Mouse (Mus musculus): Measurements from ENCODE around the gene Pum1. TPM values are rescaled to one million over a fixed set of nuclear protein-coding genes. Genes with fewer than 3 reads are reported as not detected.
A peak's percentile ranks its signal among the peaks of the same experiment; 100 is the strongest.
"Not testable (repeated sequence)": the region's sequence is repeated elsewhere in the genome, so short reads cannot be mapped to it uniquely, and the experiment has no call there.

Pum1 gene
- 83.2 and 117 TPM in 2 replicates for polyA plus RNA-seq (2014; fragmentation: Nextera tagmentation; extraction: Ambion mirVana)

DNA sequence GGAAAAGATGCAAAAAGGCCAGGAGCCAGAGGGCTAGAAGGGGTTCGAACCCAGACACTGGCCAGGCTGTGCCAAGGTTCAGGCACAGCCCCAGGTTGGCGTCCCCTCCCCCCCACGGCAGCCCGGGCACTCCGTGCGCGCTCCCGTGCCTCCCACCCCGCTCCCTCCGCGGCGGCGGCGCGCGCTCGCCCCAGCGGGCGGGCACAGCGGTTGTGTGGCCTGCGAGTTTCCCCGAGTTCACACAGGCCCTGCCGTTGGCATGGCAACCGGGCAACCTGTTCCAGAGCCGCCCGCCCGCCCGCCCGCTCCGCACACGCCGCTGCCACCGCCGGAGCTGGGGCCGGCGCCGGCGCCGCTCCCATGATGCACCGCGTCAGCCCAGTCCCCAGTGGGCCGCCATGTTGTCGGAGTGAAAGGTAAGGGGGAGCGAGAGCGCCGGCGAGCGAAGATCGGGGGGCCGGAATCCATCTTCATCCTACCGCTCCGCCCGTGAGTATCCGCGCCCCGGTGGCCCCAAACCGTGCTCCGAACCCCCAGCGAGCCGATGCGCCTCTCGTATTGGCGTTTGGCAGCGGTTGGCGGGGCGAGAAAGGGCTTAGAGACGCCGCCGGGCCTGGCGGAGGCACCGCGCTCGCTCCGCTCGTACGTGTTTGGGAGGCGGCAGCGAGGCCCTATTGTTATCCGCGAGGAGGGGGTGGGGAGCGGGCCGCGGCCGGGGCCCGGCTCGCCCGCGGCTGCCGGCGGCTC is at the start of gene Pum1:
TSS of gene Pum1 (plus strand) at position 343 of the 747 bp plus-strand sequence.
- H3K36me3 ChIP-seq (ENCODE audit: control insufficient read depth, insufficient read depth, low read length) = no peaks in the 10 kb centered on the region
- peak within 1 kb of the TSS; percentile 64 for H3K4me2 ChIP-seq (replicated peaks; ENCODE audit: low read depth, low read length)
- WGBS = under 1% methylated on average over 74 of the region's 90 CpGs
- H3K27me3 ChIP-seq (ENCODE audit: control insufficient read depth, insufficient read depth, low read length) = no peaks in the 10 kb centered on the region
- peak within 1 kb of the TSS; percentile 98 for H3K27ac ChIP-seq (ENCODE audit: low read depth, low read length)
- H3K9ac ChIP-seq (ENCODE audit: low read depth, low read length) = peak within 1 kb of the TSS; percentile 98
- H3K9me3 ChIP-seq (ENCODE audit: control insufficient read depth, low read length) = no peaks in the 10 kb centered on the region
- H3K4me3 ChIP-seq (ENCODE audit: low read length) = peak within 1 kb of the TSS; percentile 94
- peaks cover 7% of the 10 kb centered on the region; the same call in 1 of the 2 replicates for H3K4me1 ChIP-seq (ENCODE audit: control insufficient read depth, insufficient read depth, low read length)
- ATAC-seq (ENCODE audit: low FRiP score, low TSS enrichment) = peak; percentile 91

DNA sequence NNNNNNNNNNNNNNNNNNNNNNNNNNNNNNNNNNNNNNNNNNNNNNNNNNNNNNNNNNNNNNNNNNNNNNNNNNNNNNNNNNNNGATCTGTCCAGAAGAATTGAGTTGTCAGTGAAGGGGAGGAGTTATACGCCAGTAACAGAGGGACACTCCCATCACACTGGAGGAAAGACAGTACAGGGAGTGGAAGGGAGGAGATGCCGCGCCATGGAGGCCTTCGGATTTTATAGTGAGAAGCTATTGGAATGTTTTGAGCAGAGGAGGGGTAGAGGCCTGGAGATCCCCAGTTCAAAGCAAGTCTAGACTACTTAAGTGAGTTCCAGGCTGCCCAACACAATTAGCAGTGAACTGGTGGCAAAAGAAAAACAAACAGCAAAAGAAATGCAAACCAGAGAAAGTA is 33.7 kb upstream of the Pum1 start:
- H3K9me3 ChIP-seq (ENCODE audit: control insufficient read depth, low read length) = no peaks in the 10 kb centered on the region
- H3K4me2 ChIP-seq (replicated peaks; ENCODE audit: low read depth, low read length) = peak overlapping the region; percentile 33
- WGBS = 6% methylated on average over 4 of the region's 4 CpGs
- no peaks in the 10 kb centered on the region for H3K4me1 ChIP-seq (ENCODE audit: control insufficient read depth, insufficient read depth, low read length)
- no peaks in the 10 kb centered on the region for H3K36me3 ChIP-seq (ENCODE audit: control insufficient read depth, insufficient read depth, low read length)
- H3K27me3 ChIP-seq (ENCODE audit: control insufficient read depth, insufficient read depth, low read length) = no peaks in the 10 kb centered on the region
- no peak overlapping the region for H3K9ac ChIP-seq (ENCODE audit: low read depth, low read length)
- peak; percentile 82 for ATAC-seq (ENCODE audit: low FRiP score, low TSS enrichment)
- H3K27ac ChIP-seq (ENCODE audit: low read depth, low read length) = peak overlapping the region; percentile 68; the same call in 1 of the 2 replicates
- peak overlapping the region; percentile 15; the same call in 1 of the 2 replicates for H3K4me3 ChIP-seq (ENCODE audit: low read length)

DNA sequence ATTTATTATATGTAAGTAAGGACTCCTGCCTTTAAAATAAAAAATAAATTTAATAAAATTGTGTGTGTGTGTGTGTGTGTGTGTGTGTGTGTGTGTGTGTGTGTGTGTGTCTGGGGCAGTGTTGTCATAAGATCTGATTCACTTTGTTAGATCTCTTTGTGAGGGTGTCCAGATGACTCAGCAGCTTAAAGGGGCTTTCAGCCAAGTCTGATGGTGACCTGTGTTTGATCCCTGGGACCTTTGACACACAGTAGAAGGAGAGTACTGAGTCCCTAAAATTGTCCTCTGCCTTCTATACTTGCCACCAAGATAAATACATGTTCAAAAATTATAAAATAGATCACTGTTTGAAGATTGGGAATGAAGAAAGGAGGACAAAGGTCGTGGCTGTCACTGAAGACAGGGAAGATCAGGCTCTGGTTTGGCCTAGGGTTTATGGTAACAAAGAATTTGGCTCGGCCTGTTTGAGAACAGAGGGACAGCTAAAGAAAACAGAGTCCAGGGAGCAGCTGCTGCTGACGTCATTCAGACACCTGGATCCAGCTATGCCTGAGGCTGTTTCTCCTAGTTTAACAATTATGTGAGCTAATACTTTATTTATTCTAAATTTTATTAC is 32.8 kb upstream of the Pum1 start:
- no peak for ATAC-seq (ENCODE audit: low FRiP score, low TSS enrichment)
- Histone ChIP-seq H3K36me3 (ENCODE audit: control insufficient read depth, insufficient read depth, low read length) (no peaks in the 10 kb centered on the region), H3K4me2 (replicated peaks; ENCODE audit: low read depth, low read length) (no peak overlapping the region), H3K27me3 (ENCODE audit: control insufficient read depth, insufficient read depth, low read length) (no peaks in the 10 kb centered on the region), H3K9ac (ENCODE audit: low read depth, low read length) (no peak overlapping the region), H3K4me1 (ENCODE audit: control insufficient read depth, insufficient read depth, low read length) (no peaks in the 10 kb centered on the region), H3K27ac (ENCODE audit: low read depth, low read length) (no peak overlapping the region), H3K9me3 (ENCODE audit: control insufficient read depth, low read length) (no peaks in the 10 kb centered on the region), H3K4me3 (ENCODE audit: low read length) (no peak overlapping the region)
- 63% methylated on average over 3 of the region's 3 CpGs for WGBS

- not testable (repeated sequence) for H3K27me3 ChIP-seq (ENCODE audit: control insufficient read depth, insufficient read depth, low read length); H3K36me3 ChIP-seq (ENCODE audit: control insufficient read depth, insufficient read depth, low read length); ATAC-seq (ENCODE audit: low FRiP score, low TSS enrichment); H3K9me3 ChIP-seq (ENCODE audit: control insufficient read depth, low read length); H3K27ac ChIP-seq (ENCODE audit: low read depth, low read length); H3K4me1 ChIP-seq (ENCODE audit: control insufficient read depth, insufficient read depth, low read length); H3K9ac ChIP-seq (ENCODE audit: low read depth, low read length); H3K4me2 ChIP-seq (replicated peaks; ENCODE audit: low read depth, low read length); H3K4me3 ChIP-seq (ENCODE audit: low read length)
- 84% methylated on average over 3 of the region's 3 CpGs for WGBS
Observed at GRCm38 (mm10) chr4:130635076-130635475, 28.0 kb upstream of the Pum1 start.

GRCm38 (mm10) chr4:130636761-130637160 is 26.4 kb upstream of the Pum1 start:
- no peak overlapping the region for H3K4me3 ChIP-seq (ENCODE audit: low read length)
- no peak overlapping the region for H3K4me2 ChIP-seq (replicated peaks; ENCODE audit: low read depth, low read length)
- H3K27ac ChIP-seq (ENCODE audit: low read depth, low read length) = no peak overlapping the region
- H3K4me1 ChIP-seq (ENCODE audit: control insufficient read depth, insufficient read depth, low read length) = no peaks in the 10 kb centered on the region
- H3K9me3 ChIP-seq (ENCODE audit: control insufficient read depth, low read length) = no peaks in the 10 kb centered on the region
- no peak overlapping the region for H3K9ac ChIP-seq (ENCODE audit: low read depth, low read length)
- no peaks in the 10 kb centered on the region for H3K27me3 ChIP-seq (ENCODE audit: control insufficient read depth, insufficient read depth, low read length)
- no peaks in the 10 kb centered on the region for H3K36me3 ChIP-seq (ENCODE audit: control insufficient read depth, insufficient read depth, low read length)
- WGBS = 86% methylated on average over 3 of the region's 3 CpGs
- no peak for ATAC-seq (ENCODE audit: low FRiP score, low TSS enrichment)

DNA sequence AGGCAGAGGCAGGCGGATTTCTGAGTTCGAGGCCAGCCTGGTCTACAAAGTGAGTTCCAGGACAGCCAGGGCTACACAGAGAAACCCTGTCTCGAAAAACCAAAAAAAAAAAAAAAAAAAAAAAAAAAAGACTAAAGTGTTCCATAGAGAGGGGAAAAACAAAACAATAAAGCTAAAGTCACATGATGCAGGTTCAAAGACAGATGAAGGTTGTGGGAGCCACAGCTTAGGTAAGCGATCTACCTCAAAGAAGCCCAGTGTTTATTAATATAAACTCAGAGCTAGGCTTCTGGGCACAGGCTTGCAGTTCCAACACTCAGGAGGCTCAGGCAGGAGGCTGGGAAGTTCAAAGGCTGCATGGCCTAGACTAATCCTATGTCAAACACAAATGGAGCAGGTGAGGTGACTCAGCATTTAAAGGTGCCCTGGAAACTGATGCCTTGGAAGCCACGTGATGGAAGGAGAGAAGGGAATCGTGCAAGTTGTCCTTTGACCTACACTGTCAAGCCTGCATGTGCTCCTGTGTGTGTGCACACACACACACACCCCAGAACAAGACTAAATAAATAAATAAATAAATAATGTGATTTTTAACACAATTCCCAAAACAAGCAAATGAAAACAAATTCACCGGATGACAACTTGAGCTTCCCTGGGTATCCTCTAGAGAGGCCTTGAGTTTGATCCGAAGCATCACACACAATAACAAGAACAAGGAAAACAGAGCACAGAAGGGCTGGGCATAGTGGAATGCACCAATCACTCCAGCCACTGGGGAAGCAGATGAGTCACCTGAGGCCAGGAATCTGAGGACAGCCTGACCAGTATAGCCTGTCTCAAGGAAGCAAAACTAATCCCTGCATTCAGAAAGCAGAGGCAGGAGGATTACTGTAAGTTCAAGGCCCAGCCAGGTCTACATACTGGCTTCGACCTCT is 25.4 kb upstream of the Pum1 start:
- Histone ChIP-seq H3K9me3 (ENCODE audit: control insufficient read depth, low read length) (no peaks in the 10 kb centered on the region), H3K4me2 (replicated peaks; ENCODE audit: low read depth, low read length) (no peak overlapping the region), H3K27me3 (ENCODE audit: control insufficient read depth, insufficient read depth, low read length) (no peaks in the 10 kb centered on the region), H3K4me1 (ENCODE audit: control insufficient read depth, insufficient read depth, low read length) (no peaks in the 10 kb centered on the region), H3K36me3 (ENCODE audit: control insufficient read depth, insufficient read depth, low read length) (no peaks in the 10 kb centered on the region), H3K9ac (ENCODE audit: low read depth, low read length) (no peak overlapping the region), H3K27ac (ENCODE audit: low read depth, low read length) (no peak overlapping the region), H3K4me3 (ENCODE audit: low read length) (no peak overlapping the region)
- ATAC-seq (ENCODE audit: low FRiP score, low TSS enrichment) = no peak
- 85% methylated on average over 8 of the region's 9 CpGs for WGBS

GRCm38 (mm10) chr4:130640031-130640717 is 22.9 kb upstream of the Pum1 start:
- no peak overlapping the region for H3K4me3 ChIP-seq (ENCODE audit: low read length)
- no peak overlapping the region for H3K4me2 ChIP-seq (replicated peaks; ENCODE audit: low read depth, low read length)
- no peaks in the 10 kb centered on the region for H3K9me3 ChIP-seq (ENCODE audit: control insufficient read depth, low read length)
- H3K27me3 ChIP-seq (ENCODE audit: control insufficient read depth, insufficient read depth, low read length) = no peaks in the 10 kb centered on the region
- no peaks in the 10 kb centered on the region for H3K36me3 ChIP-seq (ENCODE audit: control insufficient read depth, insufficient read depth, low read length)
- ATAC-seq (ENCODE audit: low FRiP score, low TSS enrichment) = no peak
- WGBS = 62% methylated on average over 9 of the region's 9 CpGs
- no peak overlapping the region for H3K9ac ChIP-seq (ENCODE audit: low read depth, low read length)
- H3K4me1 ChIP-seq (ENCODE audit: control insufficient read depth, insufficient read depth, low read length) = no peaks in the 10 kb centered on the region
- H3K27ac ChIP-seq (ENCODE audit: low read depth, low read length) = no peak overlapping the region

- ATAC-seq (ENCODE audit: low FRiP score, low TSS enrichment) = no peak
- H3K4me3 ChIP-seq (ENCODE audit: low read length) = no peak overlapping the region
- no peaks in the 10 kb centered on the region for H3K4me1 ChIP-seq (ENCODE audit: control insufficient read depth, insufficient read depth, low read length)
- no peak overlapping the region for H3K9ac ChIP-seq (ENCODE audit: low read depth, low read length)
- 90% methylated on average over 5 of the region's 5 CpGs for WGBS
- no peak overlapping the region for H3K27ac ChIP-seq (ENCODE audit: low read depth, low read length)
- no peaks in the 10 kb centered on the region for H3K36me3 ChIP-seq (ENCODE audit: control insufficient read depth, insufficient read depth, low read length)
- no peaks in the 10 kb centered on the region for H3K9me3 ChIP-seq (ENCODE audit: control insufficient read depth, low read length)
- no peak overlapping the region for H3K4me2 ChIP-seq (replicated peaks; ENCODE audit: low read depth, low read length)
- no peaks in the 10 kb centered on the region for H3K27me3 ChIP-seq (ENCODE audit: control insufficient read depth, insufficient read depth, low read length)
Observed at GRCm38 (mm10) chr4:130642468-130642867, 20.7 kb upstream of the Pum1 start.

All from kidney, embryonic 14.5 days (tissue).